Mouse (Mus musculus) monocyte, adult 5-6 weeks (primary cell): Measurements from ENCODE around the gene Gpr50. TPM values are rescaled to one million over a fixed set of nuclear protein-coding genes. Genes with fewer than 3 reads are reported as not detected.

Experiments
- ATAC-seq: fragments of 153-309, 156-312 bp; replicated peaks from 2 replicates; pipeline ENCODE4 v1.8.0; 2017; ENCODE audit warnings: mild to moderate bottlenecking; ENCODE audit not compliant: low TSS enrichment, insufficient number of reproducible peaks, severe bottlenecking, poor library complexity, low FRiP score
- total RNA-seq: library from RNA; stranded (forward); fragments of 200-1000, 200-491, 200-594 nt; gene quantifications from 3 replicates; pipeline ENCODE4 v1.2.3, GENCODE M21; 2017

Gpr50 gene
- not detected in 3 replicates for total RNA-seq

- no peak for ATAC-seq
Observed at GRCm38 (mm10) chrX:71663374-71663773, at the start of gene Gpr50. TSS of gene Gpr50 (plus strand) at chrX:71663667.

GRCm38 (mm10) chrX:71622286-71622685 lies 41.2 kb upstream of the Gpr50 start:
- ATAC-seq, result no peak

GRCm38 (mm10) chrX:71623843-71624242 lies 39.6 kb upstream of the Gpr50 start:
- ATAC-seq, result no peak

- no peak for ATAC-seq
Observed at GRCm38 (mm10) chrX:71628306-71628705, 35.2 kb upstream of the Gpr50 start.

GRCm38 (mm10) chrX:71630709-71631108 lies 32.8 kb upstream of the Gpr50 start:
- no peak for ATAC-seq

GRCm38 (mm10) chrX:71631130-71631529 lies 32.3 kb upstream of the Gpr50 start:
- no peak for ATAC-seq

- ATAC-seq, result no peak
Observed at GRCm38 (mm10) chrX:71647958-71648357, 15.5 kb upstream of the Gpr50 start.

- ATAC-seq, result no peak
Observed at GRCm38 (mm10) chrX:71648434-71648833, 15.0 kb upstream of the Gpr50 start.

- ATAC-seq, result no peak
Observed at GRCm38 (mm10) chrX:71648848-71649454, 14.5 kb upstream of the Gpr50 start.

- no peak for ATAC-seq
Observed at GRCm38 (mm10) chrX:71649993-71650392, 13.5 kb upstream of the Gpr50 start.

GRCm38 (mm10) chrX:71661794-71662193 lies 1.7 kb upstream of the Gpr50 start:
- no peak for ATAC-seq

GRCm38 (mm10) chrX:71663871-71664687 lies 612 bp downstream of the Gpr50 start:
- no peak for ATAC-seq

- ATAC-seq, result no peak
Observed at GRCm38 (mm10) chrX:71664688-71665026, 1.2 kb downstream of the Gpr50 start.

GRCm38 (mm10) chrX:71670254-71670653 lies 6.8 kb downstream of the Gpr50 start:
- no peak for ATAC-seq

GRCm38 (mm10) chrX:71700817-71701469 lies 37.5 kb downstream of the Gpr50 start:
- no peak for ATAC-seq

Other genes starting within 250 kb of the Gpr50 start
- gene Cd99l2, start 170.8 kb upstream of the Gpr50 start, total RNA-seq, result 4.7 to 5.5 TPM (median 5.1 TPM) in 3 replicates
- gene Hmgb3, start 107.7 kb upstream of the Gpr50 start, total RNA-seq, result 4.8 to 9.4 TPM (median 7.9 TPM) in 3 replicates
- 6.6 to 9.3 TPM (median 9.1 TPM) in 3 replicates for gene Vma21, start 152.3 kb downstream of the Gpr50 start, total RNA-seq